Mouse (Mus musculus) heart, postnatal 4 days (tissue): ENCODE measurements at regions not wholly inside any gene's neighbourhood (a gene's known extent, or its start where the extent isn't known, plus 50 kb on each side); places are given as distances from the start of the nearest gene placed in this dataset.

Source experiments
- DNase-seq: peaks from one replicate; pipeline ENCODE4 v3.0.0; 2021

GRCm38 (mm10) chr3:33498645-33499044 lies 301.0 kb upstream of the Ttc14 start:
- no peak for DNase-seq

GRCm38 (mm10) chr3:33508277-33508676 lies 291.4 kb upstream of the Ttc14 start:
- no peak for DNase-seq

- no peak for DNase-seq
Measured at GRCm38 (mm10) chr3:33544161-33544560, 255.5 kb upstream of the Ttc14 start.

GRCm38 (mm10) chr3:33562670-33563360 lies 236.8 kb upstream of the Ttc14 start:
- DNase-seq = no peak

- no peak for DNase-seq
Measured at GRCm38 (mm10) chr3:33580599-33580998, 219.0 kb upstream of the Ttc14 start.

- DNase-seq = no peak
Measured at GRCm38 (mm10) chr3:33614206-33614605, 185.4 kb upstream of the Ttc14 start.

GRCm38 (mm10) chr3:33616871-33617270 lies 182.8 kb upstream of the Ttc14 start:
- no peak for DNase-seq

- peak; percentile 45 for DNase-seq
Measured at GRCm38 (mm10) chr3:33632928-33633514, 166.6 kb upstream of the Ttc14 start.

GRCm38 (mm10) chr3:33658597-33658996 lies 141.0 kb upstream of the Ttc14 start:
- no peak for DNase-seq
